ENCODE assay signal across 18 mouse cellular contexts in the genomic region with DNA sequence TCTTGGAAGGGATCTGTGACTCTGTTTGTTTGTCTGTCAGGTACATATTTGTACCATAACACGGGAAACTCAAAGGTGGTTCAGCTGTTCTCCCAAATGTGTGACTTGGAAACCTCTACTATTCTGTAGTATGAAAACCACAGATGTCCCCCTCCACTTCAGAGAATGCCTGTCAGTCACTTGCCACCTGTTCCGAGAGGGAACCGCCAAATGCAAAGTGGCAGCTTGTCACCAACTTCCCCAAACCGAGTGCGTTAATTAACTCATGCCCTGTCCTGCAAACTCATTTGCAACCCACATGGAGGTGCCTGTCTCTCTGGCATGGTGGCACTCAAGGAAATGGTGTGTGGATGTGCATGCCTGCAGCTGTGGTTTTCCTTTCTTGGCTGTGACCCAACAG.
DNase-seq lines count a peak whose midpoint lies in the region; ATAC-seq lines count a peak whose summit lies in the region.
"Had no signal": no experiment of that assay in that cellular context is flagged by ENCODE, and none has a peak within 500 bp of the region (broad histone marks: within the 10 kb centered on the region; RNA-seq: fewer than 3 reads in every experiment).

No protein-coding gene starts in this region.

- no peak overlapping the region for H3K27ac ChIP-seq in forebrain, embryonic 15.5 days (replicated peaks)
- no peak overlapping the region for H3K27ac ChIP-seq in forebrain, embryonic 11.5 days (ENCODE audit: low read depth, low read length)
- no peak overlapping the region for H3K27ac ChIP-seq in midbrain, embryonic 11.5 days (ENCODE audit: low read depth, low read length)
- H3K27ac ChIP-seq in midbrain, embryonic 16.5 days (ENCODE audit: low read length), result no peak overlapping the region
- H3K27ac ChIP-seq: limb, embryonic 12.5 days; liver, embryonic 13.5 days; lung, embryonic 15.5 days; macrophage; midbrain, embryonic 13.5 days had no signal

- no peak for DNase-seq in forebrain, embryonic 11.5 days (ENCODE audit: low spot score)
- DNase-seq in midbrain, embryonic 11.5 days (ENCODE audit: low spot score, missing footprints), result no peak
- peak; percentile 70 for DNase-seq in brain, embryonic 18.5 days (ENCODE audit: low read depth, low spot score)
- DNase-seq in gastrocnemius, postnatal 10 days, result no peak
- DNase-seq: adrenal gland, postnatal 14 days; cerebellum, adult 18-20 months; cerebellum, postnatal 25 days; heart, adult 18-20 months; heart, postnatal 4 days; kidney, adult 11 months; liver, embryonic 13.5 days had no signal

- 24% methylated on average over 5 of the region's 5 CpGs for WGBS in forebrain, embryonic 15.5 days
- 63% methylated on average over 5 of the region's 5 CpGs for WGBS in forebrain, embryonic 11.5 days
- WGBS in midbrain, embryonic 11.5 days, result 64% methylated on average over 5 of the region's 5 CpGs
- 41% methylated on average over 5 of the region's 5 CpGs for WGBS in midbrain, embryonic 16.5 days

- no peaks in the 10 kb centered on the region for H3K36me3 ChIP-seq in forebrain, embryonic 15.5 days
- no peaks in the 10 kb centered on the region for H3K36me3 ChIP-seq in forebrain, embryonic 11.5 days (ENCODE audit: control insufficient read depth, insufficient read depth, low read length)
- H3K36me3 ChIP-seq in midbrain, embryonic 11.5 days (ENCODE audit: control insufficient read depth, insufficient read depth, low read length), result no peaks in the 10 kb centered on the region
- no peaks in the 10 kb centered on the region for H3K36me3 ChIP-seq in midbrain, embryonic 16.5 days (ENCODE audit: control insufficient read depth, insufficient read depth, low read length)
- H3K36me3 ChIP-seq: limb, embryonic 12.5 days; liver, embryonic 13.5 days; lung, embryonic 15.5 days; midbrain, embryonic 13.5 days had no signal

- H3K4me3 ChIP-seq in forebrain, embryonic 15.5 days, result no peak overlapping the region
- H3K4me3 ChIP-seq in forebrain, embryonic 11.5 days (ENCODE audit: low read depth, low read length), result no peak overlapping the region
- H3K4me3 ChIP-seq in midbrain, embryonic 11.5 days (ENCODE audit: low read depth, low read length), result no peak overlapping the region
- H3K4me3 ChIP-seq in midbrain, embryonic 16.5 days (ENCODE audit: low read depth, low read length), result no peak overlapping the region
- H3K4me3 ChIP-seq: limb, embryonic 12.5 days; liver, embryonic 13.5 days; lung, embryonic 15.5 days; midbrain, embryonic 13.5 days had no signal

- H3K9me3 ChIP-seq in forebrain, embryonic 15.5 days, result no peaks in the 10 kb centered on the region
- H3K9me3 ChIP-seq in forebrain, embryonic 11.5 days (ENCODE audit: control insufficient read depth, low read length), result no peaks in the 10 kb centered on the region
- no peaks in the 10 kb centered on the region for H3K9me3 ChIP-seq in midbrain, embryonic 11.5 days (ENCODE audit: control insufficient read depth, low read length)
- H3K9me3 ChIP-seq in midbrain, embryonic 16.5 days (replicated peaks; ENCODE audit: control insufficient read depth, low read length, poor library complexity, severe bottlenecking), result no peaks in the 10 kb centered on the region
- H3K9me3 ChIP-seq: limb, embryonic 12.5 days; liver, embryonic 13.5 days; lung, embryonic 15.5 days; midbrain, embryonic 13.5 days had no signal

- ATAC-seq in forebrain, embryonic 15.5 days (replicated peaks), result peak; percentile 78
- ATAC-seq in forebrain, embryonic 11.5 days (replicated peaks; ENCODE audit: low FRiP score), result no peak
- no peak for ATAC-seq in midbrain, embryonic 11.5 days (ENCODE audit: low FRiP score)
- no peak for ATAC-seq in midbrain, embryonic 16.5 days
- ATAC-seq in megakaryocyte progenitor cell, adult 5-6 weeks (replicated peaks; ENCODE audit: poor library complexity), result peak; percentile 85
- ATAC-seq: midbrain, embryonic 13.5 days had no signal

- H3K4me2 ChIP-seq in forebrain, embryonic 15.5 days (replicated peaks), result no peak overlapping the region
- H3K4me2 ChIP-seq in forebrain, embryonic 11.5 days (ENCODE audit: low read depth, low read length, severe bottlenecking), result no peak overlapping the region
- no peak overlapping the region for H3K4me2 ChIP-seq in midbrain, embryonic 11.5 days
- no peak overlapping the region for H3K4me2 ChIP-seq in midbrain, embryonic 16.5 days (ENCODE audit: low read length)
- H3K4me2 ChIP-seq: limb, embryonic 12.5 days; liver, embryonic 13.5 days; lung, embryonic 15.5 days; midbrain, embryonic 13.5 days had no signal

- H3K9ac ChIP-seq in forebrain, embryonic 15.5 days (replicated peaks), result no peak overlapping the region
- H3K9ac ChIP-seq in forebrain, embryonic 11.5 days (ENCODE audit: low read length), result no peak overlapping the region
- 0 out of 2 replicates have a peak overlapping the region, but pooled peaks have one; percentile 9 for H3K9ac ChIP-seq in midbrain, embryonic 11.5 days (ENCODE audit: low read length)
- H3K9ac ChIP-seq in midbrain, embryonic 16.5 days (ENCODE audit: low read depth, low read length), result no peak overlapping the region
- H3K9ac ChIP-seq: limb, embryonic 12.5 days; liver, embryonic 13.5 days; lung, embryonic 15.5 days; midbrain, embryonic 13.5 days had no signal

- peaks cover 11% of the 10 kb centered on the region; the same call in 1 of the 2 replicates for H3K27me3 ChIP-seq in forebrain, embryonic 15.5 days
- no peaks in the 10 kb centered on the region for H3K27me3 ChIP-seq in forebrain, embryonic 11.5 days (ENCODE audit: control insufficient read depth, insufficient read depth, low read length)
- H3K27me3 ChIP-seq in midbrain, embryonic 11.5 days (ENCODE audit: control insufficient read depth, insufficient read depth, low read length), result no peaks in the 10 kb centered on the region
- H3K27me3 ChIP-seq in midbrain, embryonic 16.5 days (ENCODE audit: control insufficient read depth, insufficient read depth, low read depth, low read length), result no peaks in the 10 kb centered on the region
- H3K27me3 ChIP-seq: limb, embryonic 12.5 days; liver, embryonic 13.5 days; lung, embryonic 15.5 days; midbrain, embryonic 13.5 days had no signal

- H3K4me1 ChIP-seq in forebrain, embryonic 15.5 days, result peaks cover 3% of the 10 kb centered on the region
- H3K4me1 ChIP-seq in forebrain, embryonic 11.5 days (replicated peaks; ENCODE audit: control insufficient read depth, insufficient read depth, low read length), result no peaks in the 10 kb centered on the region
- peaks cover 3% of the 10 kb centered on the region; the same call in 1 of the 2 replicates for H3K4me1 ChIP-seq in midbrain, embryonic 11.5 days (ENCODE audit: control insufficient read depth, insufficient read depth, low read length)
- peaks cover 10% of the 10 kb centered on the region for H3K4me1 ChIP-seq in midbrain, embryonic 16.5 days (ENCODE audit: control insufficient read depth, insufficient read depth, low read length)
- H3K4me1 ChIP-seq: liver, embryonic 13.5 days; lung, embryonic 15.5 days had no signal

Comparison
In these comparisons a context has a peak if more than half of its experiments do, and no peak if none do; other contexts are left out.
1. ATAC-seq: peak in forebrain, embryonic 15.5 days (single experiment) and megakaryocyte progenitor cell, adult 5-6 weeks (single experiment); none in forebrain, embryonic 11.5 days (single experiment), midbrain, embryonic 11.5 days (single experiment) and midbrain, embryonic 16.5 days (single experiment).